Mouse (Mus musculus) lung, postnatal 0 days (tissue): ENCODE measurements around the gene Isca1.

ENCODE experiments used
- CTCF ChIP-seq: IDR thresholded peaks from 2 replicates; pipeline ENCODE4 v1.5.1; 2016; ENCODE audit warnings: antibody characterized with exemption, mild to moderate bottlenecking
- EP300 ChIP-seq: IDR thresholded peaks from 2 replicates; pipeline ENCODE4 v1.6.1; 2016; ENCODE audit warnings: antibody characterized with exemption, mild to moderate bottlenecking, control low read depth

- no peak for TF ChIP-seq CTCF
- TF ChIP-seq EP300 = no peak
Observed at GRCm38 (mm10) chr13:59750310-59750709, 19.3 kb downstream of the Isca1 start.
